Mouse (Mus musculus): ENCODE data around the gene Lars2.

Lars2 gene

DNA sequence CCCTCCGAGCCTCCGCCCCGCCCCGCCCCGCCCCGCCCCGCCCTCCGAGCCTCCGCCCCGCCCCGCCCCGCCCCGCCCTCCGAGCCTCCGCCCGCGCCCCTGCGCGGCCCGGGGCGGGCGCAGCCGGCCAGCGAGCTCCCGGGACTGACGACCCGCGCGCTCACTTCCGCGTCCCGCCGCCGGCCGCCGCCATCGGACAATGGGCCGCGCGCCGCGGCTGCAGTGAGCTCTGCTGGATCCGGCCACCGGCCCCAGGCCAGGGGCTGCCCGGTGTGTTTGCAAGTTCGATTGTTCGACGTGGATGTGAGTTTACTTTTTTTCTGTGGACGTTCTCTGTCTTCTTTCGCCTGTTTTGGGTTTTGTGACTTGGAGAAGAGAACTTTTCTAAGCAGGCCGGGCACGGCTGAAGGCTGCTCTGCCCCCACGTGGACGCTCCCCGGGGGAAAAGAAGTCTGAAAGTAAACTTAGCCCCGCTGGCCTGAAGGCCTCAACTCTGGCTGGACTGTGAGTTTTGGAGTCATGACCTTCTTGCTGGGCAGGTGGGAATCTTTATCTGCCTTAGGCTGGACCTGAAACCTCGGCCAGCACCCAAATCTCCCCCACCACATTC, 112.0 kb downstream of the Lars2 start, which contains the start of gene Limd1:
Limd1 (plus strand) TSS at position 121 of the 610 bp plus-strand sequence.
- peak in 1 of 2 experiments; percentile 68 for DNase-seq

GRCm38 (mm10) chr9:123479196-123479669, 112.5 kb downstream of the Lars2 start:
- peak; percentile 42 to 54 for DNase-seq

DNA sequence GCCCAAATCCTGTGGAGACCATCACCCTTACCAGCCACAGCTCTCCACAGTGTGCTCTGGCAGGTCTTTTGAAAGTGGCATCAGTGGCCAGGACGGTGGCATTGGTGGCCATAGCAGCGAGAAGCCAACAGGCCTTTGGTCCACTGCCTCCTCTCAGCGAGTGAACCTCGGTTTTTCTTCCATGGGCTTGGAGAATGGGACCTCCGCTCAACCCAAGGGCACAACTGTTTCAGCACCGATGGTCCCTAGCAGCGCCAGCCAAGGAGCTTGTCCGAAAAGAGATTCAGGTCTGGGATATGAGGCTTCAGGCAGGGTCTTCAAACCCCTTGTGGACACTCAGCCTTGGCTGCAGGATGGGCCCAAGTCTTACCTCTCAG, 113.1 kb downstream of the Lars2 start:
- no peak for DNase-seq

DNA sequence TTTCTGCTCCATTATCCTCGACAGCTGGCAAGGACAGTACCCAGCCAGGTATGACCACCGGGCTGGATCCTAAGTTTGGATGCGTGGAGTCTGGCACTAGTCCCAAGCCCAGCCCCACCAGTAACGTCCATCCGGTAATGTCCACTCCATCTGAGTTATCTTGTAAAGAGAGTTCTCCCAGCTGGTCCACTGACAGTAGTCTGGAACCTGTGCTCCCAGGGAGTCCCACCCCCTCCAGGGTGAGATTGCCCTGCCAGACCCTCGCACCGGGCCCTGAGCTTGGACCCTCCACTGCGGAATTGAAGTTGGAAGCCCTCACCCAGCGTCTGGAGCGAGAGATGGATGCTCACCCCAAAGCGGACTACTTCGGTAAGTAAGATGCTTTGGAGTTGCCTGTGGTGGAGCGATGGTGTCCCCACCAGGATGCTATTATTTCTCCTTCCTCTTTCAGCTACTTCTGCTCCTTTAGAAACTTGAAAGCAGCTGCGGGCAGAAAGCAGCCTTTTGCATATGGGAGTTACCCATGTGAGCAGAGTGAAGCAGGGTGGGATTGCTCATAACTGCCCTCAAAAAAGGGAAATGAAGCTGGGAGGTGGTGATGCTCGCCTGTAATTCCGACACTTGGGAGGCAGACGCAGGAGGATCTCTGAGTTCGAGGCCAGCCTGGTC, 113.7 kb downstream of the Lars2 start:
- DNase-seq = peak in 1 of 2 experiments; percentile 9

DNA sequence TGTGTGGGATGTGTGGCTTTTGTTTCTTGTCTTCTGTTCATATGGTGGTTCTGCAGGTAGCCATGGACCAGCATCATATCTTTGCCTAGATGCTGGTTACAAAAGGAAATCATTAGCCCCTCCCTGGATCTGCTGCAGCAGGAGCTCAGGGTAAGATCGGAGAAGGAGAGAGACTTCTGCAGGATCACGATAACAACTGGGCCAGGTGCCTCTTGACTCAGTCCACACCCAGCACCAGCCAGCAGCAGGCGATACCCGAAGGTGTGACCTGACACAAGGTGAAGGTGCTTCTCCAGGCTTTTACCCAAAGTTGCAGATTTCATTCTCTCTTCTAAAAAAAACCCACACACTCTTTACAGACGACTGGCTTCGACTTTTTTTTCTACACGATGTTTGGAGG, 114.4 kb downstream of the Lars2 start:
- no peak for DNase-seq

DNA sequence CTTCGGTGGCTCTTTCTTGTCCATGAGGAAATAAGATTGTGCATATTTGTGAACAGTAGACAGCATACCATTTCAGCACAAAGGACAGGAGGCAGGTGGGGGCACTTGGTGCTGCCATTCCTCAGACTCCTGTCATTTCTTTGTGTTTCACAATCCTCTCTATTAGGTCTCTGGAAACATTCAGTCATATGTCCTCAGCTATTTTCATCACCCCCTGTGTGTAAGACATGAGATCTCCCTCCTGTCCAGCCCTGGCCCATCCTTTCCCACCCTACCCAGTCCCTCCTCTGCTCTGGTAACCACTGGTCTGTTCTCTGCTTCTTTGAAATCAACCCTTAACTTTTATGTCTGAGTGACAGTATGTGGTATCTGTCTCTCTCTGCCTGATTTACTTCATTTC, 116.9 kb downstream of the Lars2 start:
- DNase-seq = no peak

DNA sequence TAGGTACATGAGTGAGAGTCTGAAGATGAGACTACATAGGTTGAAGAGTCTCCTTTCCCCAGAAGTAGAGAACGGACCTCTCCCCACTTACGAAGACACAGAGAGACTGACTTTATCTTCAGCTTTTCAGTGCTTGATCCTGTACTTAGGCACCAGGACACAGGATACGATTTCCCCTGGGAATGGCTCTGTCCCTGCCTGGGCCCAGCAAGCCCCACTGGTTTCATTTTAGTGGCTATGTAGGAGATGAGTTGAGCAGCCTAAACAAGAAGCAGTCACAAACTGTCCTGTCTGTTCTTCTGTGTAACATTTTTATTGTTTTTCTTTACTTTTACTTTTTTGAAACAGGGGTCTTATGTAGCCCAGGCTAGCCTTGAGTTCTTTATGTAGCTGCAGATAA, 118.1 kb downstream of the Lars2 start:
- DNase-seq = no peak

DNA sequence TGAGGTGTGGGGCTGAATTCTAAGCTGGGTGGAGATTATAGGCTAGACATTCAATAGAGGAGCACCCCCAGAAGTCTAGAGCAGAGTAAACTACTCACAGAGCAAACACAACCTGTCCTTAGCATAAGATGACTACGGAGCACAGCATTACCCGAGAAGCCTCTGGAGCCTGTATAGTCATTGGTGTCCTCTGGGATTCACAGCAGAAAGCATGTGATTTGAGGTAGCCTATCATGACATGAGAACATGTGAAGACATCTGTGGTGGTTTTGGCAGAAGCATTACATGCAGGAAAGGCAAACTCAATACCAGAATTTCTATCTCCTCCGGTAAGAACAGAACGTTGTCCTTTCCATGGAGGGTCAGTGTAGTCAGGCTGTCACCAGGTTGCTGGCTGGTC, 118.8 kb downstream of the Lars2 start:
- DNase-seq = no peak

DNA sequence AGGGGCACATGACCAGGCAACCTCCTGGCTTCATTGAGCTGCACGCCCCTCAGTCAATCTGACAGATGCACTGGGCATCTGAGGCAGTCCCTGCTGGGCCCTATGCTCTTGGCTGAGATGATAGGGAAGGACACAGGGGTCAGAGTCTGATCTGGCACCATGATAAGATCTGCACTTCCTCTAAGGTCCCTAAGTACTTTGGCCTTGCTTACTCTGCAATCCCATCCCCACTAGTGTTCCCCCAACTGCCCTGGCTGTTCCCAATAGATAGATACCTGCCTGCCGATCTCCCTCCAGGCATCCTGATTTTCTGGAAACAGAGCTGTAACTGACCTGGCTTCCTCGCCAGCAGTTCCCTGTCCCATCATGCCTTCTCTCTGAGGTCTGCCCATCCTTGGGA, 119.9 kb downstream of the Lars2 start:
- DNase-seq = peak in 1 of 2 experiments; percentile 19

DNA sequence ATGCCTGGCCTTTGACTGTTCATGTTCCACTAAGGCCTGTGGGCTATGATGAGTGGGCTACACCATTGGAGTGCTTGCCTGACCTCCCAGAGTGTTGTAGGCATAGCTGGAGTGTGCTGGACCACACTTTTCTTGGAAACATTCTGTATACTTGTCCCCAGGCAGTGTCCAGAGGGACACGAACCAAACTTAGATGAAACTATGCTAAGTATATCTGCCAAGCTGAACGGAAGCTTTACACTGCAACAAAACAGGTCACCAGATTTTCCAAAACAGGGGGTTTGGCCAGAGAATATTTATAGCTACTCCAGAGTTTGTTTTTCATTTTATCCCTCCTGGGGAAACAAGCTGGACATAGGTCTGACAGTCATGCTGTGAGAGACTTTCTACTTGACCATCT, 122.3 kb downstream of the Lars2 start:
- DNase-seq = no peak

- no peak for DNase-seq
Measured at GRCm38 (mm10) chr9:123489727-123490343, 123.1 kb downstream of the Lars2 start.

GRCm38 (mm10) chr9:123490930-123491329, 124.2 kb downstream of the Lars2 start:
- DNase-seq = no peak

DNA sequence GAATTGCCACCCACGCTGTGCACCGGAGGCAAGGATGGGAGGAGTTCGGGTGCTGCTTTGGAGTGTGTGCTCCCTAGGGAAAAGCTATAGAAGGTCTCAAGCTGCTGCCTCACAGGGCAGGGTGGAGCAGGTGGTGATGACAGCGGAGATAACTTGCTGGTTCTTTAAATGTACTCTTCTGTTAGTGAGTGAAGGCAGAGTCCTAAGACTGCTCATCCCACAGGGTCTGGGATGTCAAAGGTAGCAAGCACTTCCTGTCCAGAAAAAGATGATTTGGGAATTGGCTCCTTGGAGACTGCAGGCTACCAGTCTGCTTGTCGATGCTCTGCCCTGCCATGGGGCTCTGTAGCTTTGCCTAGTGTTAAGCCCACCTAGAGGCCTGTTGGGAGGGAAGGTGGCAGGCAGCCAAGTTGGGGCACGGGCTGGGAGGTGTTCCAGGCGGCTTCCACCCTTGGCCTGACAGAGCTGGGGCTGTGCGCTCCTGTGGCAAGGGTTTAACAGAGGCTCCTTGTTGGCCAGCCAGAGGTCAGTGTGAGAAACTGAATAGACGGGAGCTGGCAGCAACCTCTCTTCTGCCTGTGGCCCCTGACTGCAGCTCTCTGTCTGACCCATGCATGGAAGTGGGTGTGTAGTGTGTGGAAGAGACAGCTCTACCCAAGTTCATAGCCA, 125.3 kb downstream of the Lars2 start:
- DNase-seq = peak; percentile 62 to 78

- DNase-seq = no peak
Measured at GRCm38 (mm10) chr9:123496665-123497064, 129.9 kb downstream of the Lars2 start.

DNA sequence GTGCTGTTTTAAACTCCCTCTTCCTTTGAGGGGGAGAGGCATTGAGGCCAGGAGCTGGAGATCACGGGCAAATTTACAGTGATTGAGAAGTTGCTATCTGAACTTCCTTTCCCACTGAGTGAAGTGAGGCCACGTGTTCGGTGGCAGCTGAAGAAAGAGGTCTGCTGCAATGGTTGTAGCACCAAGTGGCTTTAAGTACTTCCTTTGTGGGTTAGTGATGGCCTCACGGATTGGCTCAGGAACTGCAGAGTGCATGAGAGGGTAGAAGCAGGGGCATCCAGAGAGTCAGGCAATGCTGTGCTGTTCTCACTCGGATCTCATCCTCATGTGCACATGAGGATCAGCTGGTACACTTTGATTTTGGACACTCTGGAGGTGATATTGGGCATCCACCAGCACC, 131.2 kb downstream of the Lars2 start:
- DNase-seq = no peak

GRCm38 (mm10) chr9:123500480-123500879, 133.8 kb downstream of the Lars2 start:
- no peak for DNase-seq

GRCm38 (mm10) chr9:123503171-123503834, 136.6 kb downstream of the Lars2 start:
- no peak for DNase-seq

DNA sequence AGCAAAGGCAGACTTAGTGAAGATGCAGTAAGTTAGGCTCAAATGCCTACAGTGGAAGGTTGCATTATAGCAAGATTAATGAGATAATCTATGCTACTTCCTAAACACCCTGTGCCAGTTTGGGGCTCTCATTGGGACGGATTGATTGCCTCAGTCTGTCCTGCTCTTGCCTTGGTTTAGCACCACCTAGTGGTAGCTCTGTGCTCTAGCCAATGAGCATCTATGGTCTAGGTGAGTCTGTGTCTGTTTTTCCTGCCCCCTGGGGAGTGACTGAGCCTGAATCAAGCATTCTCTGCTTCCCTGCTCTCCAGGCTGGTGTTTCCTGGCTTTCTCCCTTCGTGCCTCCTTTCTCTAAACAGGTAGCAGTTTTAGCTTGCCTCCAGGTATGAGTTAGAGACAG, 137.6 kb downstream of the Lars2 start:
- DNase-seq = peak; percentile 80 to 85

DNA sequence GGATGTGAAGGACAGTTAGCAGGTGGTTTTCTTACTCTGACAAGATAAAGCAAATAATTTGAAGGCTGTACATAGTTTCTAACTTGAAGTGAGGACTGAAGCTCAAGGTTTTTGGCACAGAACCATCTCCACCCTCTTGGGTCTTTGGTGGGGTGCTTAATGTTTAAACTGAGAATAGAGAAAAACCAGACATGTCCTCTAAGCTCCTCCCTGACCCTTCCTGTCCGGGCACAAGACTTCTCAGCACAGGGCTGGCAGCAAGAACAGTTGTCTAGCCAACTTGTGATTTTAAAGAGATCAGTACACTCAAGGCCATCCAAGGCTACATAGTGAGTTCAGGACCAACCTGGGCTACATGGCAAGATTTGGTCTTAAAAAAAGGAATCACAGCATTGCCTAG, 138.9 kb downstream of the Lars2 start:
- DNase-seq = no peak

DNA sequence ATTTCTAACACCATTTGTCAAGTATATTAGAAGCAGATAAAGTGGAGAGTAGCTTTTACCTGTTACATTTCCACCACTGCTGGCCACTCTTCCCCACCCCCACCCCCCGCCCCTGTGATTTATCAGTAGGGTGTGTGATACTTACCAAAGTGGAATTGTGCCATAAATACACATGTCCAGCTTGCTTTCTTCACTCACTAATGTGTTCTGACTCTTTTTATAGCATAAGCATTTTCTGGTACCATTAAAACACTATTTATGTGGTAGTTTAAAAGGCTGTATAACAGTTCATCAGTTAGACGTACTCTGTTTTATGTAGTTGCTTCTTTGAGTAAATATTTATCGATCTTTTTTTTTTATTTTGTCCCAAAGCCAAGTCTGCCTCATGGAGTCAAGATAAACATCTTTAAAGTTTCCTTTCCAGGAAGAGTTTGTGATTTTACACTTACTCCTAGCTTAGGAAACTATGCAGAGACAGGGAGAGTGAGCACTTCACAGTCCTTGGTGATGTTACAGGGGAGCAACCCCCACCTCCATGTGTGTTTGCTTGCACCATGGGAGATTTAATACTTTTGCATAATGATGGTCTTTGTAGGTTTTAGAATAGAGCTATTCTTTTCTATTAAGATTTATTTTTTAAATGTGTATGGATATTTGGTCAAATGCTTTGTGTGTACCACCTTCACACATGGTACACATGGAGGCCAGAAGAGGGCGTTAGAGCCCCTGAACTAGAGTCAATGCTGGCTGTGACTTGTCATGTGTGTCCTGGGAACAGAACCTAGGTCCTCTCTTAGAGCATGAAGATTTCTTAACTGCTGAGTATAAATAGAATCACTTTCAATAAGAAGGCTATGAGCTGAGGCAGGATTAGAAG, 139.8 kb downstream of the Lars2 start:
- DNase-seq = no peak

GRCm38 (mm10) chr9:123507380-123507779, 140.7 kb downstream of the Lars2 start:
- DNase-seq = no peak

GRCm38 (mm10) chr9:123508986-123509385, 142.3 kb downstream of the Lars2 start:
- no peak for DNase-seq

Measured in cerebellum, postnatal 10 days (tissue).